Mouse (Mus musculus): Measurements from ENCODE around the gene Adgrl3. TPM values are rescaled to one million over a fixed set of nuclear protein-coding genes. Genes with fewer than 3 reads are reported as not detected.

Gene Adgrl3
- under 1 TPM in 1 of 2 experiments, not detected in 1; 0.55 TPM for polyA plus RNA-seq (2017; shearing (Covaris generic))

DNA sequence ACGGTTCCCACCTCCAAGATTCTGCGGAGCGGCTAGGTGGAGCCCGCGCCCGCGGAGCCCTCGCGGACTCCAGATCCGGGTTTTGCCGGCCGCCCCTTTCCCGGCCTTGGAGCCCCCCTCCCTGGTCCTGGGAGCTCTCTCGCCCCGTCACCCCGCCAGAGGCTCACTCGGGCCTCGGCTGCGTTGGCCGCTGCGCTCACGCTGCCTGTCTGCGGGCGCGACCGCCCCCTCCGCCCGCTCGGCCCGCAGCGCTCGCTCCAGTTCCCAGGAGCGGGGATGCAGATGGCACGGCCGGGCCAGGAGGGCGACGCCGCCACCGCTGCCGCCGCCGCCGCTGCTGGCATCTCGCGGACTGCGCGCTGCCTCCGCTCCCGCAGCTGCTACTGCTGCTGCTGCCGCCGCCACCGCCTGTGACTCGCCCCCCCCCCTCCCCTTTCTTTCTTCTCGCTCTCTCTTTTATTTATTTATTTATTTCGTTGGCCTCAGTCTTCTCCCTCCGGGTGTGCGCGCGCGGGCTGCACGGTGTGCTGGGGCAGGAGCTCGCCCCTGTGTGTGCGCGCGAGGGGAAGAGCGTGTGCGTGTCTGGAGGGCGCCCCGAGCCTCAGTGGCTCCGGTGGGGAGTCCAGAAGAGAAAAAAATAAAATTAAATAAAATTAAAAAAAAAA lies at the start of gene Adgrl3:
Gene Adgrl3, plus strand, starts transcription at position 549 of the 665 bp plus-strand sequence.
- no peak for ATAC-seq

- no peak for ATAC-seq
Measured at GRCm38 (mm10) chr5:81019166-81019565, 772 bp upstream of the Adgrl3 start.

GRCm38 (mm10) chr5:81020281-81021005 lies 505 bp downstream of the Adgrl3 start:
- ATAC-seq = no peak

DNA sequence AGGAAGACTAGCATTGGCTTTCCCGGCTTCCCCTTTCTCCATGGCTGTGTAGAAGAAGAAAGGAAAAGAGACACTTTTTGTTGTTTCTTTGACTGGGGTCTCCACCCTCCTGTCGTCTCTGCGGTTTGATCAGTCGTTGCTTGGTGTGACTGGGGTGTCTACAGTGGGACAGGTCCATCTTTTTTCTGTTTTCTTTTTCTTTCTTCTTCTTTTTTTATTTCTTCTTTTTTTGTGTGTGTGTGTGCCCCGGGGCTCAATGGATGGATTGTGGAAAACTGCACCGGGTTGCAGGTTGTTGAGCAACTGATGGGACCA lies 1.0 kb downstream of the Adgrl3 start:
- ATAC-seq = no peak

- no peak for ATAC-seq
Measured at GRCm38 (mm10) chr5:81021331-81021863, 1.5 kb downstream of the Adgrl3 start.

DNA sequence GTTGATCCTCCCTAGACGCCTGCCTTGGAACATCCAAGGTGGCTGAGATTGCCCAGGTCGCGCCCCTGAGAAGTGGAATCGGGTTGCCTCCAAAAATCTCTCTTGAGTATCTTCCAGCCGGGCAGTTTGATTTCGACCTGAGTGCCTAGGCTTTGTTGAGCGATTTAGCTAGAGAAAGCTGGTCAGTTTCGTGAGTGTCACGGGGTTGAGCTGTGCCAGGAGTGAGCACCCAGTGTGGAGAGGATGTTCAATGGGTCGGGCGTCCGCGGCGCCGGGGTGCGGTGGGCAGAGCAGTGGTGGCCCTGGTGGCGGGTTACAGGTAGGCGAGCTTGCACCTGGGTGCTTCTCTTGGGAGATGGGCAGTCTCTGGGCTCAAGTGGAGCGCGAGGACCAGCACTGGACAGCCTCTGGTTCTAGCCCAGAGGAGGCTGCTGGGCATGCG lies 1.9 kb downstream of the Adgrl3 start:
- no peak for ATAC-seq

- ATAC-seq = no peak
Measured at GRCm38 (mm10) chr5:81022306-81023071, 2.6 kb downstream of the Adgrl3 start.

DNA sequence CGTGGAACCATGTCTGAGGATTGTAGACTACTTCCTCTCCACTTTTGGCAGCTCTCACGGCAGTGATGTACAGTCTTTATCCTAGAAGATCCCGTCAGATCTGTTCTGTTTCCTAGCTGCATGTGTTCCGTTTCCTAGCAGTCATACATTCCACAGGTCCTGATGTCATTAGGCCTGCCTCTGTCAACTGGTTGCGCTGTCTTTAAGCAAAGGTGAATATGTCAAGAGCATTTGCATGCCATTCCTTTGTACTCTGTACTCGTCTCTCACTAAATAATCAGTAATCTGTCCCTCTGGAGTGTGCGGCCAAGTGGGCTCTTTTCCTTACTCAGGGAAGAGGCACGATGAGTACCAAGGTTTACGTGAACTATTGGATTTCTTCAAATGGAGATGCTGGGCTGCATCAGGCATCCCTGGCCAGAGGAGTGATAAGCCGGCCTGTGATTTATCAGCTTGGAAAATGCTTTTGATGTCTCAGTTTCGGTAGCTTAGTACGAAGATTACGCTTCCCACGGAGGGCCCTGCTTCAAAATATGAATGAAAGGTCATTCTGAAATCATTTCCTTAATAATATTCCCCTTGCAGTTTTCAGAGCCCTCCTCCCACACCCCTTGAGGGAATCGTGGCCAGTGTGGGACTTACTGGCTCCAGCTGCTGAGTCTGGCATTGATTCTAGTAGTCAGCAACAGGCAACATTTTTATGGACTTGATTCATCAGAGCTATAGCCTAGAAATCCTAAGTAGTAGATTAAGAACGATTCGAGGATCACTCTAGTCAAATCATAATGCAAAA lies 4.2 kb downstream of the Adgrl3 start:
- no peak for ATAC-seq

DNA sequence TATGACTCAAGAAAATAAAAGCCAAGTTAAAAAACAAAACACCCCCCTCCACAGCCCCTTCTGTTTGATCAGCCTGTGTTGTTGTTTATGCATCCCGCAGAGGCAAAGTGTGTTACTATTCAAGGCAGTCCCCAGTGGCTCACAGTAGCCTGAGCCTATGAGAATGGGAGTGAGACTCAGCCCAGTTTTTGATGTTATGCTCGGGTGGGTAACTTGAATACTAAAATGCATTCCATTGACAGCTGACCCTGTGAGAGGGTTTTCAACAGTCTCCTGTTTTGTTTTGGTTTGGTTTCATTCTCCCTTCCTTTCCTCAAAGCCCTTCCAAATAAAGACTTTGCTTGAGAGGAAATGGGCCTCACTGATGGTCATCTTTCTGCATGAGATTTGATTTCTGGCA lies 8.9 kb downstream of the Adgrl3 start:
- no peak for ATAC-seq

- ATAC-seq = no peak
Measured at GRCm38 (mm10) chr5:81037091-81037490, 17.2 kb downstream of the Adgrl3 start.

DNA sequence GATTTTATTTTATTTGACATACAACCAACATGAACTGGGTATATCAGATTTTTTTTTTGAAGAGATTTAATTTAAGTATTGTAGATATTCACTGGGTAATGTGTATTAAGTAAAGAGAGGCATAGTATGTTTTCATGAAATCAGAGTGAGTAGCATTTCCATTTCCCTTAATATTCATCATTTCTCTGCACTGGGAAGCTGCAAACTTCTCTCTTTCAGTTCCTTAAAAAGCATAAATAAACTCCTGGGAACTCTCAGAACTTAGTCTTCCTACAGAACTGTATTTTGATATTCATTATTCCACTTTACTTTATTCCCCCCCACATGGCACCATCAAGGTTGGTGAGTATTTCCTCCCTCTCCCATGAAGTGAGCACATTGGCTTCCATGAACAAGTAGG lies 23.9 kb downstream of the Adgrl3 start:
- ATAC-seq = no peak

DNA sequence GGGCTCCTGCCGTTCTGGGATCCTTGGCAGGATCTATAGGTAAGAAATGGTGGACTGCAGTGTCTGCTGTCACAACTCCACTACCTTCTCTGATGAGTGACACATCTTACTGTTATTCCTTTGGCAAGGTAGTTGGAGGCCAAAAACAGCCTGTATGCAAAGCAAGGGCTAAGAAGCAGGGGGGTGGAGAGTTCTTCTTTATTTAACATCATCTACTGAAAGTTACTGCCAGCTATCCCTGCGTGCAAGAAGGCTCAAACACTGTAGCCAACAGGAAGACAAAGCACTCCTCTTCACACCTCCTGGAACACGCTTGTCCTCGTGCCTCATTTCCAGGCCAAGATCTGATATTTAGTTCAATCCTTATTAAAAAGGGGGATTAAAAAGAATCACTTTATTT lies 26.2 kb downstream of the Adgrl3 start:
- no peak for ATAC-seq

GRCm38 (mm10) chr5:81054628-81055027 lies 34.7 kb downstream of the Adgrl3 start:
- ATAC-seq = no peak

GRCm38 (mm10) chr5:81055253-81055652 lies 35.3 kb downstream of the Adgrl3 start:
- ATAC-seq = no peak

DNA sequence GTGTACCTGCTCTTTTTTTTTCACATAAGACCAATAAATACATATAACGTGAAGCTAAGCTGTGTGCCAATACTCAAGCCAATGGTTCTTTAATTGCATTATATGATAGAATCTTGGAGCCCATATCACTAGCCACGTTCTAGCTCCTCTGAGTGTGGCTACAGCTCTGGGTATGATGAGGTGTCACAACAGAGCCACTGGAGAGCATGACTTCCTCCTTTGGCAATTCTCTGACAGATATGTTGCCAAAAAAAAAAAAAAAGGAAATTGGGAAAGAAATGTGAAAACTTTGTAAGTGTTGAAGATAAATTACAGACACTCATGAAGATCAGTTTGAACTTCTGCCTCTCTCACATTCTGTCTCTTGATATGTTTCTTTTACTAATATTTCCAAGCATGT lies 38.2 kb downstream of the Adgrl3 start:
- no peak for ATAC-seq

- ATAC-seq = no peak
Measured at GRCm38 (mm10) chr5:81060950-81061349, 41.0 kb downstream of the Adgrl3 start.

GRCm38 (mm10) chr5:81061386-81061785 lies 41.4 kb downstream of the Adgrl3 start:
- no peak for ATAC-seq

DNA sequence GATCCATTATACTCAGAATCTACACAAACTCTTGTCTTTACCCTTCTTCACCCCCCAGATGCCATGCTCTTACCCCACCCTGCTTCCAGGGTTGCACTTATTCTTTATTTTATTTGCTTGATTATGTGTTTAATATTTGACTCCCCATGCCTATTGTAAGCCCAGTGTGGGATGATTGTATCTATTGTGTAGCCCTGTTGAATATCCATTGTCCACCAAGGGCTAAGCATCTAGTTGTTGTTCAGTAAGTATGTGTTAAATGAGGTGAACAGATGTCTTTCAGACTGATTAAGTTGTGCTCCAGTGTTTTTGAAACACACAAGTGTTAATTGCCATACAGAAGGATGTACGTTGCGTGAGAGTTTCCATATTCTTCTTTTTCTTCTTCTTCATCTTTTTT lies 44.1 kb downstream of the Adgrl3 start:
- no peak for ATAC-seq

DNA sequence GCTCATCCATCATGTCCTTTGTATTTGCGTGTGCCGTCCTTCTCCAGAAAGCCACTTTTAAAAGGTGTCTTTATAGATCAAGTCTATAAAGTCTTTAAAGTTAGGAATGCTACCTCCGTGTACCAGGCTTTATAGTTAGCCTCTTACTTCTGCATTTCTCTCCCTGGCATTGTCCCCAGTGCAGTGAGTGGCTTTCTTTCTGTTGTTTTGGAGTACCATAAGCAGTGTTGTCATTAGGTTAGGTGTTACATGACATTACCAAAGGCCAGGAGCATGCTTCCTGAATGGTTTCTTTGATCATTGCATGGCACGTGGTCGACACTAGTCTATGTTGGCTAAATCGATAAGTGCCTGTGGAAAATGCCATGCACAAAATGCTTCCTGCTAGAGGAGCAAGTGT lies 48.2 kb downstream of the Adgrl3 start:
- ATAC-seq = no peak

DNA sequence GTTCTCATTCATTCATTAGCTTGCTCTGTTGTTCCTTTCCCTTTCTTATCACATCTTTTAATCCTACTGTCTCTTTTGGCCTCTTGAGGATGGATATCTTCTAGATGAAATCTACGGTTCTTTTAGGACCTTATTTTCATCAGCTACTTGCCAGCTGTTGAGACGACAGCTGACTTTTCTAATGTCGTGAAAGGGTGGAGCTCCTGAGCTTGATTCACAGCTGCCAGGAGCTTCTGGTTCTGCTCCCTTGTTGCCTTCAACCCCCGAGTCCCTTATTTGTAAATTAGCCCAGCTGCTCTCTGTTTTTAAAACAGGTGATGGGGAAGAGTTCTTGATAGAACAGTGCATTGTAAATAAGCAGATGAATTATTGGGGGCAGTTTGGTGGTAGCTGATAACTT lies 48.9 kb downstream of the Adgrl3 start:
- no peak for ATAC-seq

- no peak for ATAC-seq
Measured at GRCm38 (mm10) chr5:81072888-81073287, 53.0 kb downstream of the Adgrl3 start.

DNA sequence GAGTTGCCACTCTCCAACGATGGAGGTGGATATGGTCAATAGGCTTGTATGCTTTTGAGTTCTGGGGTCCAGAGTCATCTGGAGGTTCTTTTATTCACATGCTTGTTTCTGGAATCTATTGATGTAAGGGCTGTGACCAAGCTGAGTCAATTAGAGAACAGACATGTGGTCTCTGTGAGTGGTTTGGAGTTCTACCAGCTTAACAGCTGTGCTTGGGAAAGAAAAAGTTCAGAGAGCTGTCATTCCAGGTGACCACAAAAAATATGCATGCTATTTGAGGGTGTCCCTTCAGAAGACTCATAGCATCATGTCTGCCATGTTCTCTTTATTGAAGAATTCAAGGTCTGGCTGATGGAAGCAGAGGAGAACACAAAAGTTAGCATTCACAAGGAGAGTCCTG lies 53.9 kb downstream of the Adgrl3 start:
- no peak for ATAC-seq

DNA sequence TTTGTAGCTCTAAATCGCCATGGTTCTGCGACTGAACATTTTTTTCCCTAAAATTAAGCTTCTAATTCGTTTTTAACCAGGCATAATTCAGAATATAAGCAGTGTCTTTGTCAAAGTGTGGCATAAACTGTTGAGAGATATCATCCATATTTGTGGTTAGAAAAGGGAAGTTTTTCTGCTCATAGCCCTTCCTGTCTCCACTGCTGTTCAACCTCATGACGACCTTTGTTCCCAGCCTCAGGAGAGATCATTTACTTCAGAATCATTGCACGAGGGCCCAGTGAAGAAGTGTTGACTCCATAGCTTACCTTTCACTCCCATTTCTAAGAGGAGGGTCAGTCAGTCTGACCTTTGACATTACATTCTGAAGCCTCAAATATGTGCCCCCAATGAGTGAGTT lies 56.4 kb downstream of the Adgrl3 start:
- ATAC-seq = no peak

Measured in CD4-positive, CD25-positive, alpha-beta regulatory T cell, adult 4 months (primary cell).